Mouse (Mus musculus) neural tube, postnatal 0 days (tissue): Measurements from ENCODE around the gene Arpc5. TPM values are rescaled to one million over a fixed set of nuclear protein-coding genes. Genes with fewer than 3 reads are reported as not detected.

Experiments used
- polyA plus RNA-seq: library from polyadenylated mRNA; unstranded; fragments of >200 nt; fragmentation: Nextera tagmentation; extraction: Ambion mirVana; gene quantifications from 2 replicates; pipeline ENCODE4 v1.2.1, GENCODE M21; 2015

Gene Arpc5
- polyA plus RNA-seq: 201 and 204 TPM in 2 replicates

GRCm38 (mm10) chr1:152766032-152766772, at the start of gene Arpc5, which contains the start of gene Rgl1:
Gene Arpc5, plus strand, starts transcription at chr1:152766542.
Gene Rgl1, minus strand, starts transcription at chr1:152766351.

GRCm38 (mm10) chr1:152750312-152750965, 15.9 kb upstream of the Arpc5 start, which contains the start of gene Apobec4:
Gene Apobec4, plus strand, starts transcription at chr1:152750551.

GRCm38 (mm10) chr1:152799897-152800296, 33.6 kb downstream of the Arpc5 start, which contains the start of gene Ncf2:
Gene Ncf2, plus strand, starts transcription at chr1:152800194.

Other genes with a start within 250 kb of the Arpc5 start
- gene Apobec4, start 16.0 kb upstream of the Arpc5 start, polyA plus RNA-seq: not detected in 2 replicates
- 19.1 and 21.3 TPM in 2 replicates for gene Rgl1, start 191 bp upstream of the Arpc5 start, polyA plus RNA-seq
- gene Ncf2, start 33.7 kb downstream of the Arpc5 start, polyA plus RNA-seq: 3.0 and 3.4 TPM in 2 replicates
- gene Smg7, start 136.1 kb downstream of the Arpc5 start, polyA plus RNA-seq: 25.8 and 28.1 TPM in 2 replicates
- 74.3 and 79.5 TPM in 2 replicates for gene Nmnat2, start 188.5 kb downstream of the Arpc5 start, polyA plus RNA-seq